Mouse (Mus musculus): ENCODE results near the gene Mapkapk5. TPM values are rescaled to one million over a fixed set of nuclear protein-coding genes. Genes with fewer than 3 reads are reported as not detected.

The Mapkapk5 gene
- polyA plus RNA-seq, 1 experiment from 2014 or later, result 62.2 TPM

DNA sequence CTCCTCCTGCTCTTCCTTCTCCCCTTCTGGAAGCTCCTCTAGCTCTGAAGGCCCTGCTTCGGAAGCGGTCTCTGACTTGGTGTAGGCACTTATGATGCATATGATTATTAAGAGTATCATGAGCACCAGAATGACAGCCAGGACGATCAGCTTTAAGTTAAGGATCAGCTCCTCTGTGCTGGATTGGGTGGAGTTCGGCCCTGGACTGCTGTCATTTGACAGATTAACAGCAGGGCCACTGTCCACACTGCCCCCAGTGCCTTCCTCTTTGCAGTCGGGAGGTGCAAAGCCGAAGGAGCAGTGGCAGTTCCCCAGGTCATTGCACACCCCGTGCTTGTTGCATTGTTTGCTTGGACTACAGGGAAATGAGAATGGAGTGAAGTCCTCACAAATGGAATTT is 45.0 kb downstream of the Mapkapk5 start:
- no peaks in the 10 kb centered on the region for H3K4me1 ChIP-seq (replicated peaks; ENCODE audit: control insufficient read depth, insufficient read depth, low read length)
- no peaks in the 10 kb centered on the region for H3K36me3 ChIP-seq (ENCODE audit: control insufficient read depth, insufficient read depth, low read length)
- H3K27me3 ChIP-seq (ENCODE audit: control insufficient read depth, insufficient read depth, low read length), result no peaks in the 10 kb centered on the region
- H3K4me2 ChIP-seq (ENCODE audit: low read depth, low read length, severe bottlenecking), result no peak overlapping the region
- DNase-seq (ENCODE audit: low spot score), result no peak
- no peak overlapping the region for H3K27ac ChIP-seq (ENCODE audit: low read depth, low read length)
- no peaks in the 10 kb centered on the region for H3K9me3 ChIP-seq (ENCODE audit: control insufficient read depth, low read length)
- ATAC-seq (replicated peaks; ENCODE audit: low FRiP score), result no peak
- no peak overlapping the region for H3K4me3 ChIP-seq (ENCODE audit: low read depth, low read length)
- no peak overlapping the region for H3K9ac ChIP-seq (ENCODE audit: low read length)
- WGBS, result 81% methylated on average over 7 of the region's 7 CpGs

DNA sequence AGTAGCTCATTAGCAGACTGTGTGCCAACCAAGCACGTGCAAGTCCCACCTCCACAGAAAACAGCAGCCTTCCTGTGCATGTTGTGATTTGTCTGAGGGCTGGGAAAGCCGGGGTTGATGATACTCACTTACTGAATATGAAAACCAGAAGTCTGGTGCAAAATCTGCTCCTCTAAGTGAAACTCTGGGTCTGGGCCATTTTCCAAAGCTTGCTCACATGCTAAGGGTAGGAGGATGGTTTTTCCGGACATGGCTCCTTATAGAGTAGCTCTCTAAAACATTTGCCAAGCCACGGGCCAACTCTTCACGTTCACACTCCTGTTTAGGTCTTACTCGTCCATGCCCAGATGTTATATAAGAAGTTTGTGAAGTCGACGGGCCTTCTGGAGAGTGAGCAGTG is 52.4 kb downstream of the Mapkapk5 start:
- Histone ChIP-seq H3K9ac (ENCODE audit: low read length) (no peak overlapping the region), H3K4me3 (ENCODE audit: low read depth, low read length) (no peak overlapping the region), H3K27ac (ENCODE audit: low read depth, low read length) (no peak overlapping the region), H3K27me3 (ENCODE audit: control insufficient read depth, insufficient read depth, low read length) (no peaks in the 10 kb centered on the region), H3K4me1 (replicated peaks; ENCODE audit: control insufficient read depth, insufficient read depth, low read length) (no peaks in the 10 kb centered on the region), H3K4me2 (ENCODE audit: low read depth, low read length, severe bottlenecking) (no peak overlapping the region), H3K36me3 (ENCODE audit: control insufficient read depth, insufficient read depth, low read length) (no peaks in the 10 kb centered on the region), H3K9me3 (ENCODE audit: control insufficient read depth, low read length) (no peaks in the 10 kb centered on the region)
- DNase-seq (ENCODE audit: low spot score) (no peak), ATAC-seq (replicated peaks; ENCODE audit: low FRiP score) (no peak)
- WGBS, result 82% methylated on average over 8 of the region's 8 CpGs

DNA sequence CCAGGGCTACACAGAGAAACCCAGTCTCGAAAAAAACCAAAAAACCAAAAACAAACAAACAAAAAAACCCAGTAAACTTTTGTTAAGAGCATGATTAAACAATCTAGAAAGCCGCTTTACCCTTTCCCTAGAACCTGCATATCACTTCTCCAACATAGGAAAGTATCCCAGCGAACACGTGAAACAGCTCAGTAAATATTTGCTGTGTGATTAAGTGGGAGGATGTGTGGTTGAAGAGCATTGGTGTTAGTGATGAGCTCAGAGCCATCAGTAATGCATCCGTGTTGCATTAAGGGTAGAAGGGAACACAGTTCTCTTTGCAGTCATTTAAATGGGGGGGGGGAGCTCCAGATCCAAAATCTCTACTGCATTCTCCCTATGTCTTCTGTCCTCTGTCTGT is 60.9 kb downstream of the Mapkapk5 start:
- H3K9me3 ChIP-seq (ENCODE audit: control insufficient read depth, low read length), result no peaks in the 10 kb centered on the region
- no peak overlapping the region for H3K9ac ChIP-seq (ENCODE audit: low read length)
- H3K27me3 ChIP-seq (ENCODE audit: control insufficient read depth, insufficient read depth, low read length), result no peaks in the 10 kb centered on the region
- 84% methylated on average over 5 of the region's 5 CpGs for WGBS
- no peak for ATAC-seq (replicated peaks; ENCODE audit: low FRiP score)
- no peak overlapping the region for H3K4me2 ChIP-seq (ENCODE audit: low read depth, low read length, severe bottlenecking)
- no peaks in the 10 kb centered on the region for H3K36me3 ChIP-seq (ENCODE audit: control insufficient read depth, insufficient read depth, low read length)
- DNase-seq (ENCODE audit: low spot score), result no peak
- no peak overlapping the region for H3K4me3 ChIP-seq (ENCODE audit: low read depth, low read length)
- no peaks in the 10 kb centered on the region for H3K4me1 ChIP-seq (replicated peaks; ENCODE audit: control insufficient read depth, insufficient read depth, low read length)
- H3K27ac ChIP-seq (ENCODE audit: low read depth, low read length), result no peak overlapping the region

DNA sequence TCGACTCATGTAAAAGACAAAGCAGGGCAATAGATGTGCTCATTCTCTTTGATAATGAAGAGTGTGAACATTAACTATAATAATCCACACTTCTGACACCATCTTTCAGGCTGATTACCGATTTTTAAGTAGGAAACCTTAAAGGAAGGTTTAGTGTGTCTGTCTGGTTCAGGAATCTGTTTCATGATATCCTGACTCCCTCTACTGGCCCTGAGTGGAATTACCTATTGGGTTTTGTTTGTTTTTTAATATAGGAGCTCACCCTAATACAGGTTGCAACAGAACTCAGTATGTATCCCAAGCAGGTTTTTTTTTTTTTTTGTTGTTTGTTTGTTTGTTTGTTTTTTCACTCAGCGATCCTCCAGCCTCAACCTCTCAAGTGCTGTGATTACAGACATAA is 68.0 kb downstream of the Mapkapk5 start:
- 40% methylated on average over 3 of the region's 3 CpGs for WGBS
- H3K27me3 ChIP-seq (ENCODE audit: control insufficient read depth, insufficient read depth, low read length), result no peaks in the 10 kb centered on the region
- no peak overlapping the region for H3K4me3 ChIP-seq (ENCODE audit: low read depth, low read length)
- H3K9me3 ChIP-seq (ENCODE audit: control insufficient read depth, low read length), result no peaks in the 10 kb centered on the region
- no peak for ATAC-seq (replicated peaks; ENCODE audit: low FRiP score)
- no peak overlapping the region for H3K9ac ChIP-seq (ENCODE audit: low read length)
- no peak for DNase-seq (ENCODE audit: low spot score)
- no peak overlapping the region for H3K27ac ChIP-seq (ENCODE audit: low read depth, low read length)
- H3K4me1 ChIP-seq (replicated peaks; ENCODE audit: control insufficient read depth, insufficient read depth, low read length), result no peaks in the 10 kb centered on the region
- no peaks in the 10 kb centered on the region for H3K36me3 ChIP-seq (ENCODE audit: control insufficient read depth, insufficient read depth, low read length)
- no peak overlapping the region for H3K4me2 ChIP-seq (ENCODE audit: low read depth, low read length, severe bottlenecking)

DNA sequence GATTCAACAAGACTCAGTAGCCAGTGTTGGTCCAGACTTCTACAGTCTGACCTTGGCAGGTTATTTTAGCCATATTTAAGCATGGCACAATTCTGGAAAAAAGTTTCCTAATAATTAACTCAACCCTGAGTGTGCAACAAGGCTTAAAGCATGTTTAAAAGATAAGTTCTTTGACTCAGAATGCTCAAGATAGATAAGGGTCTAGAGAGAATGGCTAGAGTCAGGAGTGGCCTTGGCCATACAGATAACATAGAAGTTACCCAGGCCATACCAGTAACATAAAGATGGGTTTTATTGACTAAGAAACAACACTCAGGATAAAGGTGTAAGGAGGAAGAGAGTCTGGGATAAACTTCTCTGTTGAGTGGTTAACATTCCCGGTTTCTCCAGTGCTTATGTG is 69.7 kb downstream of the Mapkapk5 start:
- ATAC-seq (replicated peaks; ENCODE audit: low FRiP score) (no peak), DNase-seq (ENCODE audit: low spot score) (no peak)
- WGBS, result 91% methylated on average over 1 of the region's 1 CpGs
- Histone ChIP-seq H3K4me1 (replicated peaks; ENCODE audit: control insufficient read depth, insufficient read depth, low read length) (no peaks in the 10 kb centered on the region), H3K27ac (ENCODE audit: low read depth, low read length) (no peak overlapping the region), H3K27me3 (ENCODE audit: control insufficient read depth, insufficient read depth, low read length) (no peaks in the 10 kb centered on the region), H3K4me2 (ENCODE audit: low read depth, low read length, severe bottlenecking) (no peak overlapping the region), H3K4me3 (ENCODE audit: low read depth, low read length) (no peak overlapping the region), H3K9me3 (ENCODE audit: control insufficient read depth, low read length) (no peaks in the 10 kb centered on the region), H3K36me3 (ENCODE audit: control insufficient read depth, insufficient read depth, low read length) (no peaks in the 10 kb centered on the region), H3K9ac (ENCODE audit: low read length) (no peak overlapping the region)

Other genes with a start within 250 kb of the Mapkapk5 start
- 78.5 and 84.6 TPM in 2 replicates for gene Trafd1, start 160.3 kb downstream of the Mapkapk5 start, polyA plus RNA-seq (2014; fragmentation: Nextera tagmentation; extraction: Ambion mirVana)
- gene Naa25, start 148.0 kb downstream of the Mapkapk5 start, polyA plus RNA-seq (2014; fragmentation: Nextera tagmentation; extraction: Ambion mirVana), result 53.2 and 53.4 TPM in 2 replicates
- 1.4 and 1.9 TPM in 2 replicates for gene Tmem116, start 94.0 kb downstream of the Mapkapk5 start, polyA plus RNA-seq (2014; fragmentation: Nextera tagmentation; extraction: Ambion mirVana)
- gene Erp29, start 93.4 kb downstream of the Mapkapk5 start, polyA plus RNA-seq (2014; fragmentation: Nextera tagmentation; extraction: Ambion mirVana), result 119 and 127 TPM in 2 replicates
- gene Adam1b, start 42.5 kb downstream of the Mapkapk5 start, polyA plus RNA-seq (2014; fragmentation: Nextera tagmentation; extraction: Ambion mirVana), result 0.07 TPM in 1 of 2 replicates, not detected in the other
- gene Adam1a, start 423 bp downstream of the Mapkapk5 start, polyA plus RNA-seq (2014; fragmentation: Nextera tagmentation; extraction: Ambion mirVana), result 2.0 and 3.4 TPM in 2 replicates
- gene Gm42878, start 423 bp downstream of the Mapkapk5 start, polyA plus RNA-seq (2014; fragmentation: Nextera tagmentation; extraction: Ambion mirVana), result not detected in 2 replicates
- gene Aldh2, start 47.9 kb upstream of the Mapkapk5 start, polyA plus RNA-seq (2014; fragmentation: Nextera tagmentation; extraction: Ambion mirVana), result 53.7 and 58.4 TPM in 2 replicates
- 1.5 and 1.9 TPM in 2 replicates for gene Acad12, start 73.0 kb upstream of the Mapkapk5 start, polyA plus RNA-seq (2014; fragmentation: Nextera tagmentation; extraction: Ambion mirVana)
- 1.9 TPM in 2 replicates for gene Acad10, start 114.6 kb upstream of the Mapkapk5 start, polyA plus RNA-seq (2014; fragmentation: Nextera tagmentation; extraction: Ambion mirVana)
- gene Brap, start 114.7 kb upstream of the Mapkapk5 start, polyA plus RNA-seq (2014; fragmentation: Nextera tagmentation; extraction: Ambion mirVana), result 45.5 and 48.1 TPM in 2 replicates
- gene Atxn2, start 165.4 kb upstream of the Mapkapk5 start, polyA plus RNA-seq (2014; fragmentation: Nextera tagmentation; extraction: Ambion mirVana), result 99.2 and 102 TPM in 2 replicates